Mouse (Mus musculus): ENCODE data around the gene Tia1.

Tia1 gene

GRCm38 (mm10) chr6:86385362-86386104 is 18.5 kb upstream of the Tia1 start:
- DNase-seq (ENCODE audit: low read depth, low spot score): no peak

DNA sequence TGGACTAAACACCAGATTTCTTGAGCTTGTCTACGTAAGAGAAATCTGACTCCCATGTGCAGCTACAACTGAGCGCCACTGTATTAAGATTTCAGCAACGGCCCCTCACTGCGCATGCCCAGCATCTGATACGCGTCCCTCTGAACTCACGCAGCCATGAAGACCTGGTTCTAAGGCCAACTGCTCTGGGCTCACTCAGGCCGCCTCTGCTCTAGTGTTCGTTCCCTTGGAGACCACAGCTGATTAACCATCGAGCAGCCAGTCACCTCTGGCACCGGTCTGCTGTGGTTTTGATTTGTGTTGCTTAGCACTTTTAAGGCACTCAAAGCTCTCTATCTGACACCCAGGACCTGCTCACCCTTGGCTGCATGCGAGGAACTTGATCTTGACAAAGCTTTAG is 16.7 kb upstream of the Tia1 start:
- no peak for DNase-seq (ENCODE audit: low read depth, low spot score)

GRCm38 (mm10) chr6:86388461-86388860 is 15.6 kb upstream of the Tia1 start:
- DNase-seq (ENCODE audit: low read depth, low spot score): no peak

- no peak for DNase-seq (ENCODE audit: low read depth, low spot score)
Observed at GRCm38 (mm10) chr6:86391326-86391725, 12.7 kb upstream of the Tia1 start.

DNA sequence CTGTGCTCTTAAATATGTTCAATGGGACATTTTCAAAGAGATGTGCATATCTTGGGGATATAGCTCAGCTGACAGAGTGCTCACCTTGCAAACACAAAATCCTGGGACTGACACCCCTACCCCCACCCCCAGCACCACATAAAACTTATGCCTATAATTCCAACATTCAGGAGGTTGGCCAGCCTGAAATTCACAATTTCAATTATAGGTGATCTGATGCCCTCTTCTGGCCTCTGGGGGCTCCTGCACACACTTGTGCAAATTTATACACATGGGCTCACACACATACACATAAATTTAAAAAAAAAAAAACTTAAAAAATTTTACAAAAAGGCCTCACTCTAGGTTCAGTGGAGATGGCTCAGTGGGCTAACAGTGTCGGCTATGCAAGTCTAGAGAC is 10.8 kb upstream of the Tia1 start:
- DNase-seq (ENCODE audit: low read depth, low spot score): no peak

- DNase-seq (ENCODE audit: low read depth, low spot score): no peak
Observed at GRCm38 (mm10) chr6:86394078-86394720, 9.8 kb upstream of the Tia1 start.

- DNase-seq (ENCODE audit: low read depth, low spot score): no peak
Observed at GRCm38 (mm10) chr6:86395021-86395420, 9.0 kb upstream of the Tia1 start.

- no peak for DNase-seq (ENCODE audit: low read depth, low spot score)
Observed at GRCm38 (mm10) chr6:86395969-86396368, 8.1 kb upstream of the Tia1 start.

GRCm38 (mm10) chr6:86396581-86397256 is 7.3 kb upstream of the Tia1 start, which contains the start of gene Pcyox1:
Gene Pcyox1 (minus strand): TSS chr6:86397154.
- peak; percentile 80 for DNase-seq (ENCODE audit: low read depth, low spot score)

DNA sequence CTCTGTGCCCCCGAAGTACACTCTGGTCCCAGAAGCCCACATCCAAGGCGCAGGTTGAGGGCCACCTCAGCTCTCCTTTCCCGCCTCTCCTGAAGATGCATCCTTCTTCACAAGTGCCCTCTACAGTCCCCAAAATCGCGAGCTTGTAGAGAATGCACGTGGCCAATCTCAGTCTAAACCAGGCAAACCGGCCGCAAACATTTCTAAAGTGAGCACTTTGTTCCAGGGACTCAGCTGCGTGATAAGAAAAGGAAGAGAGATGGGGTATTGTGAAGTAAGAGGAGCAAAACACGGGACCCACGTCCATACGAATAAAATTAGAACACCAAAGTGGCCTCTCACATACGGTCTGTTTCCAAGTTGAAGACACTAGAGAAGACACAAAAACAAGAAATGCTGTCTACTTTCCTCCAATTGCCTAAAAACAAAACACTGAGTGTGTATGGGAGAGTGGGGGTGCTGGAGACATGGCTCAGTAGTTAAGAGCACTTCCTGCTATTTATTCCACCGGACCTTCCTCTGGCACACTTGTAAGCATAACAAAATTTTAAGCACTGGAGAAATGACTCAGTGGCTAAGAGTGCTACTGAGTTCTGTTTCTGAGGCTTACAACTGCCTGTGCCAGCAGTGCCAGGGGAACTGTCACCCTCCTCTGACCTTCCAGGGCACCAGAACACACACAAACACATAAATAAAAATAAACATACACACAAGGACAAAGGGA is 6.6 kb upstream of the Tia1 start:
- no peak for DNase-seq (ENCODE audit: low read depth, low spot score)

DNA sequence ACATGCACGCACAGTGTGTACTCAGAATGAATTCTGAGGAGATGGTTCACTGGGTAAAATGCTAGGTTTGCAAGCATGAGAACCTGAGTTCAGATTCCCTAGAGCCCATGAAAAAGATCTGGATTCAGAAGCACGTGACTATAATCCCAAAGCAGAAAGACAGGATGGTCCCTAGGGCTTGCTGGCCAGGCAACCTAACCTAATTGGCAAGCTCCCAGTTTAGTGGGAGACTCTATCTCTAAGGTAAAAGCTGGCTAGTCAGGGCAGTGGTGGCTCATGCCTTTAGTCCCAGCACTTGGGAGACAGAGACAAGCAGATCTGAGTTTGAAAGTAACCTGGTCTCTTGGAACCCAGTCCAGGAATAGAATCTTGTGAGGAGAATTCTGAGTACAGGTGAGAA is 5.0 kb upstream of the Tia1 start:
- no peak for DNase-seq (ENCODE audit: low read depth, low spot score)

- no peak for DNase-seq (ENCODE audit: low read depth, low spot score)
Observed at GRCm38 (mm10) chr6:86399995-86400394, 4.0 kb upstream of the Tia1 start.

GRCm38 (mm10) chr6:86400972-86401371 is 3.0 kb upstream of the Tia1 start:
- peak; percentile 59 for DNase-seq (ENCODE audit: low read depth, low spot score)

GRCm38 (mm10) chr6:86402681-86403607 is 1.1 kb upstream of the Tia1 start:
- no peak for DNase-seq (ENCODE audit: low read depth, low spot score)

GRCm38 (mm10) chr6:86403728-86404099 is 305 bp upstream of the Tia1 start:
- DNase-seq (ENCODE audit: low read depth, low spot score): peak; percentile 79

DNA sequence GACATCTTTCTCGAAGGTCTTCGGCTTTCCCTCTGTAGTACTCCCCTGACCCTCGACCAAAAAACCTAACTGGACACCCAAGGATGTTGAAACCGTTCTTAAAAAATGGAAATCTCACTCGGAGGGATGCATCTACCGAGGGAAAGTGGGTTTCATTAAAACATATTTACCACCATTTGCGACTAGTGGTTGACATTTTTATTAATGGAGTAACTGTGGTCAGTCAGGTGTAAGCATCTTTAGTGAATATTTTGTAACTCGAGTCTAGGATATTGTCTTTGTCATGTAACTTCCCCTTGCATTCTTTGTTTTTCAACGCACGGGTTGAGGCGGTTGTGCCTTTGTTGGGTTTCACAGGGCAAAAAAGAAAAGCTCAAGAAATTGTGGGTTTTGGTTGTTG is 977 bp downstream of the Tia1 start:
- DNase-seq (ENCODE audit: low read depth, low spot score): no peak

DNA sequence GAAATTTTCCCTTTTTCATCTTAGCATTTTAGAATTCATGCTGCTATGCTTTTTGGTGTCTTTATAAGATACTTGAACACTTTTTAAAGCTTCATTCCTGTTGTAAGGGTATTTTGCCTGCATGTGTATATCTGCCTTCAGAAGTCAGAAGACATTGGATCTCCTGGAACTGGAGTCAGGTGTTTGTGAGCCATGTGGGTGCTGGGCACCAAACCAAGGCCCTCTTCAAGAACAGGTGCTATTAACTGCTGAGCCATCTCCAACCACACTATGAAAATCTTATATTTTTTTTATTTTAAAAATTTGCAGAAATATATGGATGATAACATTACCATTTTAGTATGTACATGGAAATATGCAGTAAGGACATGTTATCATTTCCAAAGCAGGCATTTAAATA is 2.3 kb downstream of the Tia1 start:
- DNase-seq (ENCODE audit: low read depth, low spot score): no peak

DNA sequence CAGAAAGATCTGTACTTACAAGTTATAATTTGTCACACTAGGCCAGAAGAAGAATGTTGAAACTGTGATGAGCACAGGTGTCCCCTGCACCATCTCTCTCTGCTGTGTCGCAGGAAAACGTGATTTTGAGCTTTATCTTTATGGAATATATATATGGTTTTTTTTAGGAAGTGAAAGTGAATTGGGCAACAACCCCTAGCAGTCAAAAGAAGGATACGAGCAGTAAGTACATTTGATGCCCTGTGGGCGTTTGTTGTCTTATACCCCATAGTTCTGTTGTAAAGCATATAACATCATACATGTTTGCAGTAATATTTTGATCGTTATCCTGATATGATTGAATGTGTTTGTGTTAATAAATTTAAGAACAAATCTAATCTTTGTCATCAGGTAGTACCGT is 14.7 kb downstream of the Tia1 start:
- DNase-seq (ENCODE audit: low read depth, low spot score): no peak

GRCm38 (mm10) chr6:86419239-86419638 is 15.2 kb downstream of the Tia1 start:
- DNase-seq (ENCODE audit: low read depth, low spot score): no peak

DNA sequence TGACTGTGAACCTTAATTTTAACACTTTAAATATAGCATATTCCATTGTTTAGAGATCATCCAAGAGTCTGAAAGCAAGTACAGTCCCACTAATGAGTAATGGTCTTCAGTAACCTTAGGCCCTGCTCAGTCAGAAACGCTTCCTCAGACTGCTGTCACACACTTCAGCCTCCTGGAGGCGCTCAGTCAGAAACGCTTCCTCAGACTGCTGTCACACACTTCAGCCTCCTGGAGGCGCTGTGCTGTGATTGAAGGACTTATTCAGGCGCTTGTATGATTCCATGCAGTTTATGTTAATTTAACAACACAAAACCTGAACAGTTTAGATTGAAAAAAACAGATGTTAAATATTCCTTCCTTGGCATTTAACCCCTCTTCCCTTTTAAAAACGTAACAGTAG is 16.5 kb downstream of the Tia1 start:
- DNase-seq (ENCODE audit: low read depth, low spot score): no peak

DNA sequence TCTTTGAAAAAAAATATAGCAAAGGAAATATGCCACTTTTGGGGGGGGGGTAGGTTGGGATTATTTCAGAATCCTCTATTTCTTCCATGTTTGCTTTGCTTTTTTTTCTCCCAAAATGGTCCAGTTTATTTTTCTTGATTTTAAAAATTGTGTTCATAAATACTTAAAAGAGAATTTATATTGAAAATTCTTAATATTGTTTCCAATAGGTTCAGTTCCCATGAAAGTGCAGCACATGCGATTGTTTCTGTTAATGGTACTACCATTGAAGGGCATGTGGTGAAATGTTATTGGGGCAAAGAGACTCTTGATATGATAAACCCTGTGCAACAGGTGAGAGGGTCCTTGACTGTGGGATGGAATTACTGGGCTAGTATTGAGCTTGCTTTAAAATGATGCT is 22.3 kb downstream of the Tia1 start, which contains the start of gene Gm44790:
Gene Gm44790, plus strand, starts transcription at position 301 of the 400 bp plus-strand sequence.
- no peak for DNase-seq (ENCODE audit: low read depth, low spot score)
